Mouse (Mus musculus): ENCODE results near the gene Gpx2. TPM values are rescaled to one million over a fixed set of nuclear protein-coding genes. Genes with fewer than 3 reads are reported as not detected.

Gpx2 gene
- total and polyA plus RNA-seq, 2 experiments = 0.09 to 0.21 TPM

DNA sequence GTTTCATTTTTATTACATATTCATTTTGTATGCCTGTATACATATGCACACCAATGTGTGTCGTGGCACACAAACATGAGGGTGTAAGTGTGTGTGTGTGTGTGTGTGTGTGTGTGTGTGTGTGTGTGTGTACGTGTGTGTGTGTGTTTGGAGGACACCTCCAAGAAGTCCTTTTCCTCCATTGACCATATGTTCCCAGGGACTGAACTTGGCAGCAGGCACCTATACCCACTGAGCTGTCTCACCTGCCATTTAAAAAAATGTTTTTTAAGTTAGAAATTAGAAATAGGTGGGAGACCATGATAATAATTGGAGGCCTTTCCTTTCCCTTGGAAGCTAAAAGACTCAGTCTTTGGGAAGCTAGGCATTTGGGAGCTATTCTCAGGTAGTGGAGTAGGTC, 18.8 kb upstream of the Gpx2 start:
- TF ChIP-seq POLR2A (IDR thresholded peaks at IDR 0.05; ENCODE audit: extremely low read depth, insufficient read depth, low read length) (no peak), CTCF (IDR thresholded peaks at IDR 0.05; ENCODE audit: low read depth, low read length) (no peak)
- Histone ChIP-seq H3K27me3 (ENCODE audit: control insufficient read depth, insufficient read depth, low read length) (no peaks in the 10 kb centered on the region), H3K9ac (ENCODE audit: low read depth, low read length) (no peak overlapping the region), H3K4me3 (ENCODE audit: insufficient read depth, low read depth, low read length) (no peak overlapping the region), H3K79me2 (ENCODE audit: control insufficient read depth, insufficient read depth, low read length) (no peaks in the 10 kb centered on the region), H3K4me1 (ENCODE audit: control insufficient read depth, insufficient read depth, low read length) (no peaks in the 10 kb centered on the region), H3K27ac (replicated peaks; ENCODE audit: insufficient read depth, low read depth, low read length) (no peak overlapping the region), H3K36me3 (ENCODE audit: control insufficient read depth, insufficient read depth, low read length) (no peaks in the 10 kb centered on the region)
- WGBS = 84% methylated on average over 2 of the region's 2 CpGs
- no peak for DNase-seq (ENCODE audit: extremely low read depth, low read depth, low spot score)

DNA sequence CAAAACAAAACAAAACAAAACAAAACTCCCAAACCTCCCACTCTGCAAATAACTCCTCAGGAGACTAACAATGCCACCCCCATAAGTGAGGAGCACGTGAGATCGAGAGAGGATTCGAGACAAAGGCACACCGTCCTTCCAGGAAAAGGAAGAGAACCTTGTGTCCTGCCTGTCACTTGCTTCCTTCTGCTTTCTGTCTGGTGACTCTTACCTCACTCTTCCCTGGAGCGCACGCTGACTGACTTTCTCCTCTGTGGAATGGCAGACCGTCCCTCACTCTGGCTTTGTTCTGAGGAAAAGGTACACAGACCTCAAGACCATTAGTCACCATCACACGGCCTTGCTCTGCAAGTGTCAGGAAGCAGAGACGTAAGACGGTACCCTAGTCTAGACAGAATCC, 18.2 kb upstream of the Gpx2 start:
- TF ChIP-seq CTCF (IDR thresholded peaks at IDR 0.05; ENCODE audit: low read depth, low read length) = no peak
- TF ChIP-seq POLR2A (IDR thresholded peaks at IDR 0.05; ENCODE audit: extremely low read depth, insufficient read depth, low read length) = no peak
- no peaks in the 10 kb centered on the region for H3K27me3 ChIP-seq (ENCODE audit: control insufficient read depth, insufficient read depth, low read length)
- H3K9ac ChIP-seq (ENCODE audit: low read depth, low read length) = no peak overlapping the region
- no peaks in the 10 kb centered on the region for H3K36me3 ChIP-seq (ENCODE audit: control insufficient read depth, insufficient read depth, low read length)
- no peaks in the 10 kb centered on the region for H3K4me1 ChIP-seq (ENCODE audit: control insufficient read depth, insufficient read depth, low read length)
- H3K4me3 ChIP-seq (ENCODE audit: insufficient read depth, low read depth, low read length) = no peak overlapping the region
- no peak overlapping the region for H3K27ac ChIP-seq (replicated peaks; ENCODE audit: insufficient read depth, low read depth, low read length)
- 67% methylated on average over 10 of the region's 10 CpGs for WGBS
- no peaks in the 10 kb centered on the region for H3K79me2 ChIP-seq (ENCODE audit: control insufficient read depth, insufficient read depth, low read length)
- no peak for DNase-seq (ENCODE audit: extremely low read depth, low read depth, low spot score)

DNA sequence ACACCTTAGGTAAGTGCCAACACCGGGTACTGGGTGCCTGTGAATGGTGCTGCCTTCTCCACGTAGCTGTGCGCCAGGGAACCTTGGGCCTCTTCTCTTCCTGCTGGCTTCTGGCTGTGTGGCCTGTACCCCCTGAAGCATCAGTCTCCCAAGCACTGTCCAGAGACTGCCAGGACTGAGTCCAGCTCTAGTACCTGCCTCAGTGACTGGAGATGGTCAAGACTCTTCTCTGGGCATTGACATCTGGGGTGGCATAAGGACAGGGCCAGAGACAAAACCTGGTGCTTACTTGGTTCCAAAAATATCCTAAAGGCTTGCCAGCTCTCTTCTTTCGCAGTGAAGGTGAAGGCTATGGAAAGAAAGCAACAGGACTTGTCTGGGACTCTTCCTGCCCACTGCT, 15.7 kb upstream of the Gpx2 start:
- H3K4me1 ChIP-seq (ENCODE audit: control insufficient read depth, insufficient read depth, low read length) = no peaks in the 10 kb centered on the region
- no peak for DNase-seq (ENCODE audit: extremely low read depth, low read depth, low spot score)
- no peak overlapping the region for H3K4me3 ChIP-seq (ENCODE audit: insufficient read depth, low read depth, low read length)
- no peak for TF ChIP-seq CTCF (IDR thresholded peaks at IDR 0.05; ENCODE audit: low read depth, low read length)
- no peak for TF ChIP-seq POLR2A (IDR thresholded peaks at IDR 0.05; ENCODE audit: extremely low read depth, insufficient read depth, low read length)
- H3K79me2 ChIP-seq (ENCODE audit: control insufficient read depth, insufficient read depth, low read length) = no peaks in the 10 kb centered on the region
- 91% methylated on average over 4 of the region's 4 CpGs for WGBS
- no peak overlapping the region for H3K27ac ChIP-seq (replicated peaks; ENCODE audit: insufficient read depth, low read depth, low read length)
- H3K9ac ChIP-seq (ENCODE audit: low read depth, low read length) = no peak overlapping the region
- H3K27me3 ChIP-seq (ENCODE audit: control insufficient read depth, insufficient read depth, low read length) = no peaks in the 10 kb centered on the region
- H3K36me3 ChIP-seq (ENCODE audit: control insufficient read depth, insufficient read depth, low read length) = no peaks in the 10 kb centered on the region

DNA sequence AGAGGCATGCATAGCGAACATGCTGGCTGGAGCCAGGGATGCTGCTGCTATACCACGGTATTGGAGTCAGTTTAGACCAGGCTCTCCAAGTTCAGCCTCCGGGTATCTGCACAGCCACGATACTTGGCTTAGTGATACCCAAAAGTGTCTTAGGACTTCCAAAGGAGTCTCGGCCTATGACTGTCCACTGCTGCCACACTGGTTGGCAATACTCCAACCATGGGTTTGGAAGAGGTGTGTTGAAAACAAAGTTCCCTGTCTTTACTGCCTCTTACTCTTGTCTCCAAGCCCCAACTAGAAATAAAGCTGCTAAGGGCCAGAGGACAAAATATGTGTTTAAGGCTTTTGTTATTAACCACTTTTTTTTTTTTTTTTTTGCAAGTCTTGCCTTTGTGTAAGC, 15.1 kb upstream of the Gpx2 start:
- TF ChIP-seq CTCF (IDR thresholded peaks at IDR 0.05; ENCODE audit: low read depth, low read length) (no peak), POLR2A (IDR thresholded peaks at IDR 0.05; ENCODE audit: extremely low read depth, insufficient read depth, low read length) (no peak)
- no peaks in the 10 kb centered on the region for H3K79me2 ChIP-seq (ENCODE audit: control insufficient read depth, insufficient read depth, low read length)
- H3K4me1 ChIP-seq (ENCODE audit: control insufficient read depth, insufficient read depth, low read length) = no peaks in the 10 kb centered on the region
- H3K4me3 ChIP-seq (ENCODE audit: insufficient read depth, low read depth, low read length) = no peak overlapping the region
- no peaks in the 10 kb centered on the region for H3K36me3 ChIP-seq (ENCODE audit: control insufficient read depth, insufficient read depth, low read length)
- H3K9ac ChIP-seq (ENCODE audit: low read depth, low read length) = no peak overlapping the region
- WGBS = 90% methylated on average over 5 of the region's 5 CpGs
- DNase-seq (ENCODE audit: extremely low read depth, low read depth, low spot score) = no peak
- H3K27ac ChIP-seq (replicated peaks; ENCODE audit: insufficient read depth, low read depth, low read length) = no peak overlapping the region
- H3K27me3 ChIP-seq (ENCODE audit: control insufficient read depth, insufficient read depth, low read length) = no peaks in the 10 kb centered on the region

DNA sequence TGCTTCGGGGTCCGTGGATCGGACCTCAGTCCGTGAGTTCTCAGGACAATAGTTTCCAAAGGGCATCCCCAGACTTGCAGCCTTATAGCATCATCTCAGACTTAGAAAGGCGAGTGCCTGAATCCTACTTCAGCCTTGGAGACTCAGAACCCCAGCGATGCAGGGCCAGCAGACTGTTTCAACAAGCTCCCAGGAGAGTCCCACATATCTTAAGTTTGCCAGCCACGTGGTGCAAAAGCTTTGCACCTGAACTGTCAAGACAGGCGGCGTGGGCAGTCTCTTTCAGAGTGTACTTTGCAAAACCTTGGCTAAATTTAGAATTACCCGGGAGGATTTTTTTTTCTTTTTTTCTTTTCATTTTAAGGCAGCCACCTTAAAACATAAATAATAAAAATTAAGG, 12.4 kb upstream of the Gpx2 start:
- TF ChIP-seq POLR2A (IDR thresholded peaks at IDR 0.05; ENCODE audit: extremely low read depth, insufficient read depth, low read length) (no peak), CTCF (IDR thresholded peaks at IDR 0.05; ENCODE audit: low read depth, low read length) (no peak)
- Histone ChIP-seq H3K9ac (ENCODE audit: low read depth, low read length) (no peak overlapping the region), H3K27me3 (ENCODE audit: control insufficient read depth, insufficient read depth, low read length) (no peaks in the 10 kb centered on the region), H3K4me3 (ENCODE audit: insufficient read depth, low read depth, low read length) (no peak overlapping the region), H3K4me1 (ENCODE audit: control insufficient read depth, insufficient read depth, low read length) (no peaks in the 10 kb centered on the region), H3K36me3 (ENCODE audit: control insufficient read depth, insufficient read depth, low read length) (no peaks in the 10 kb centered on the region), H3K79me2 (ENCODE audit: control insufficient read depth, insufficient read depth, low read length) (no peaks in the 10 kb centered on the region), H3K27ac (replicated peaks; ENCODE audit: insufficient read depth, low read depth, low read length) (no peak overlapping the region)
- no peak for DNase-seq (ENCODE audit: extremely low read depth, low read depth, low spot score)
- WGBS = 84% methylated on average over 10 of the region's 10 CpGs

DNA sequence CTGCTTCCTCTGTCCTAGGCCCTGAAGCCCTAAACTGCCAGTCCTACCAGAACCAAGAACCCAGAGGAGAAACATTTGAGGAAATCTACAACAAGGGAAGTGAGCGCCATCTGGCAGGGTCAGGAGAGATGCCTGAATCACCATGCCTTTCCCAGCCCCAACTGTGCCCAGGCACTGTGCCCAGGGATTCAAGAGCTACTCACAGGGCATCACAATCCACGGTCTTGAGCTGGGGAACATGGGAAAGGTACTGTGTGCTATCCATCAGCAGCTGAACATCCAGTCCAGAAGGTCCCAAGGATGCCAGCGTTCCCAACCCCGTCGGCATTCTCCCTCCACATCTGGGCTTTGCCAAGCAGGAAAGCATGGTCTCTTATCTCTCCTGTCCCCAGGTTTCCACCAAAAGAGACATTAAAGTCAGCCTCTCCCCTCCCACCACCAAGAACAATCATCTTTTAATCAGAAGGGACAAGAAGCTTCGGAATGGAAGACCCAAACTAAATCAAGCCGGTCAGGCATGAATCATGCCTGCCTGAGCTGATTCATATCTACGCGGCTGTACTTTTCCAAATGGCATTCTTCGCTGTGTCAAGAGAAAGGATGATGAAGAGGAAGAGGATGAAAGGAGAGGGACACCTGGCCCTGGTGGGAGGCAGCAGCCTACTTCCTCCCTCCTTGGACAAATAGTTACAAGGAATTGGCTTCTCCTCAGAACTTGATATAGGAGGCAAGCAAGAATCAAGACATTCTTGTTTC, 9.9 kb upstream of the Gpx2 start:
- no peak overlapping the region for H3K4me3 ChIP-seq (ENCODE audit: insufficient read depth, low read depth, low read length)
- H3K4me1 ChIP-seq (ENCODE audit: control insufficient read depth, insufficient read depth, low read length) = no peaks in the 10 kb centered on the region
- no peaks in the 10 kb centered on the region for H3K27me3 ChIP-seq (ENCODE audit: control insufficient read depth, insufficient read depth, low read length)
- no peak for TF ChIP-seq CTCF (IDR thresholded peaks at IDR 0.05; ENCODE audit: low read depth, low read length)
- no peak for TF ChIP-seq POLR2A (IDR thresholded peaks at IDR 0.05; ENCODE audit: extremely low read depth, insufficient read depth, low read length)
- H3K9ac ChIP-seq (ENCODE audit: low read depth, low read length) = no peak overlapping the region
- WGBS = 87% methylated on average over 10 of the region's 10 CpGs
- no peak overlapping the region for H3K27ac ChIP-seq (replicated peaks; ENCODE audit: insufficient read depth, low read depth, low read length)
- no peaks in the 10 kb centered on the region for H3K36me3 ChIP-seq (ENCODE audit: control insufficient read depth, insufficient read depth, low read length)
- DNase-seq (ENCODE audit: extremely low read depth, low read depth, low spot score) = no peak
- no peaks in the 10 kb centered on the region for H3K79me2 ChIP-seq (ENCODE audit: control insufficient read depth, insufficient read depth, low read length)

Measured in liver, adult 2 months (tissue).